Mouse (Mus musculus) adrenal gland, adult 10 weeks (tissue): ENCODE results near the gene H2bfm. TPM values are rescaled to one million over a fixed set of nuclear protein-coding genes. Genes with fewer than 3 reads are reported as not detected.

Experiments
- polyA plus RNA-seq: library from polyadenylated mRNA; stranded (reverse); fragments of 350-450 nt; fragmentation: Illumina TruSeq; extraction: RNeasy Lipid Tissue Mini Kit (QIAGEN cat#74804); gene quantifications from one replicate; pipeline ENCODE4 v1.2.3, GENCODE M21; 2014; ENCODE audit warnings: low read depth, low replicate concordance

Gene H2bfm
- polyA plus RNA-seq = not detected

GRCm38 (mm10) chrX:136927031-136927430, at the start of gene H2bfm:
Gene H2bfm (plus strand): TSS chrX:136927325.

GRCm38 (mm10) chrX:136975397-136975796, 48.3 kb downstream of the H2bfm start, which contains the start of gene Tmsb15b2:
Gene Tmsb15b2 (minus strand): TSS chrX:136975497.

GRCm38 (mm10) chrX:136976424-136977084, 49.4 kb downstream of the H2bfm start, which contains the start of the genes Tmsb15l and Tmsb15b1:
Gene Tmsb15l (minus strand): TSS chrX:136976869.
Gene Tmsb15b1 (minus strand): TSS chrX:136976874.

Other genes with a start within 250 kb of the H2bfm start
- gene Tceal1, start 219.3 kb upstream of the H2bfm start, polyA plus RNA-seq = 27.6 TPM
- gene Morf4l2, start 183.6 kb upstream of the H2bfm start, polyA plus RNA-seq = 663 TPM
- not detected for gene Glra4, start 147.2 kb upstream of the H2bfm start, polyA plus RNA-seq
- gene Plp1, start 104.7 kb upstream of the H2bfm start, polyA plus RNA-seq = 11.7 TPM
- gene Rab9b, start 58.6 kb upstream of the H2bfm start, polyA plus RNA-seq = 2.1 TPM
- gene Tmsb15b2, start 48.2 kb downstream of the H2bfm start, polyA plus RNA-seq = 234 TPM
- gene Tmsb15l, start 49.5 kb downstream of the H2bfm start, polyA plus RNA-seq = 27.9 TPM
- gene Tmsb15b1, start 49.5 kb downstream of the H2bfm start, polyA plus RNA-seq = 14.9 TPM
- gene Zcchc18, start 65.8 kb downstream of the H2bfm start, polyA plus RNA-seq = 11.7 TPM
- 9.0 TPM for gene Slc25a53, start 111.0 kb downstream of the H2bfm start, polyA plus RNA-seq
- 17.1 TPM for gene Fam199x, start 122.3 kb downstream of the H2bfm start, polyA plus RNA-seq
- gene Esx1, start 194.8 kb downstream of the H2bfm start, polyA plus RNA-seq = not detected